Mouse (Mus musculus): ENCODE measurements around the gene Vac14.

Gene Vac14

DNA sequence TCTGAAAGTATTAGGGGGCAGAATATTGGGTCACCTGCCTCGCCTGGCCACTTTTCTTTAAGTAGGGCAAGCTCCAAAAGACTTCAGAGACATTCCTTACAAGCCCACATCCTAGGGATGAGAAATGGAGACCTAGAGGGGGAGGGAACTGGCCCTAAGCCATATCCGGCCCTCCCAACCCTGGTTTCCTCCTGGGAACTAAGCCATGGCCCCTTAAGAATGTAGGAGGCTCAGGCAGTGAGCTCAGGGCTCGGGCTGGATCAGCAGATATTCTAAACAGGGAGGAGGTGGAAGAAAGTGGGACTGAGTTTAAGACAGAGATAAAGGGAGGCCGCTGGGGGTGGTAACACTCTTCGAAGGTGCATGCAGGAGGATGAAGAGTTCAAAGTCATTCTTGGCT lies 142.8 kb downstream of the Vac14 start:
- in situ Hi-C loops (cut with MboI; ENCODE audit: low pct_unique_long_range_greater_than_20kb in 1 of 2, low sequenced_read_pairs in 2 of 2, unreplicated experiment in 1 of 2), result no loop called here

DNA sequence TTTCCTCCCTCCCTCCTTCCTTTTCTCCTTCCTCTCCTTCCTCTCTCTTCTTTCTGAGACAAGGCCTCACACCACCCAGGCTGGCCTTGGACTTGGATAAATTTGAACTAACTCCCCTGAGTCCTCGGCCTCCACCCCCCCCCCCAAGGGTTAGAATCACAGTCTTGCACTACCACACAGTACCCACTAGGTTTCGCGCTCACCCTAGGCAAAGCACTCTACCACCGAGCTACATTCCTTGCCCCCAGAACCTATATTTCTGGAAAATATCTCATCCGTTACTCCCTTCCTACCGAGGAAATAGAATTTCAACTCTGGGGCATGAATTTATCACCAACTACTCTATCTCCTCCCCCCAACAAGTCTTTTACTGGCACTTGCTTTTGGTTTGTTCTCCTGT lies 143.6 kb downstream of the Vac14 start:
- in situ Hi-C loops (cut with MboI; ENCODE audit: low pct_unique_long_range_greater_than_20kb in 1 of 2, low sequenced_read_pairs in 2 of 2, unreplicated experiment in 1 of 2), result no loop called here

DNA sequence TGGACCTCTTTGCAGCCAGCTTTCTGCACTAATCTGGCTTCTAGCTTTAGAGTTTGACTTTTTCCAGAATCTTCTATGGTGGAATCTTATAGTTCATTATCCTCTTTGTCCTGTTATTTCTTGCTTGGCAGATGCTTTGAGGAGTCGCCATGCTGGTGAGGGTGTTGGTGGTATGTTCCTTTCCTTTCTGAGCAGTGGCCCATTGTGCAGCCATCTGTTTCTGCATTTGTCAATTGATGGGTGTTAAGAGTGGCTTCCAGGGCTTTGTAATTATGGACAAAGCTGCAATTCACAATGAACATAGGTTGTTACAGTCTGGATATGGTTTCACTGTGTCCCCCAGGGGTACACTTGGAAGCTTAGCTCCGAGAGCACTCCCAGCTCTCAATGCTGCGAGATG lies 146.3 kb downstream of the Vac14 start:
- in situ Hi-C loops (cut with MboI; ENCODE audit: low pct_unique_long_range_greater_than_20kb in 1 of 2, low sequenced_read_pairs in 2 of 2, unreplicated experiment in 1 of 2), result no loop called here

DNA sequence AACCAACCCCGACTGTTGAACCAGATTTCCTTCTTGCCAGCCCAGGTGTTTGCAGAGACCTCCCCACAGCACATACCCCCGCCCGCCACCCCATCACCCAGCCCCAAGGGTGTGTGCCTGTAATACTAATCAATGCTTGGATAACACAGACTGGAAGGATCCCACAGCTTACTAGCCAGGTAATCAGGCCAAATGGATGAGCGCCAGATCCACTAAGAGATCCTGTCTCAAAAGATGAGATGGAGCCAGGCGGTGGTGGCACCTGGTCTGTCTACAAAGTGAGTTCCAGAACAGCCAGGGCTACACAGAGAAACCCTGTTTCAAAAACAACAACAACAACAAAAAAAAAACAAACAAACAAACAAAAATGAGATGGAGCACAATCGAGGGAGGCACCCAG lies 148.9 kb downstream of the Vac14 start:
- in situ Hi-C loops (cut with MboI; ENCODE audit: low pct_unique_long_range_greater_than_20kb in 1 of 2, low sequenced_read_pairs in 2 of 2, unreplicated experiment in 1 of 2), result no loop called here
